Mouse (Mus musculus): ENCODE data around the gene Tex2.
"Not testable (repeated sequence)": the region's sequence is repeated elsewhere in the genome, so short reads cannot be mapped to it uniquely, and the experiment has no call there.

Tex2 gene

DNA sequence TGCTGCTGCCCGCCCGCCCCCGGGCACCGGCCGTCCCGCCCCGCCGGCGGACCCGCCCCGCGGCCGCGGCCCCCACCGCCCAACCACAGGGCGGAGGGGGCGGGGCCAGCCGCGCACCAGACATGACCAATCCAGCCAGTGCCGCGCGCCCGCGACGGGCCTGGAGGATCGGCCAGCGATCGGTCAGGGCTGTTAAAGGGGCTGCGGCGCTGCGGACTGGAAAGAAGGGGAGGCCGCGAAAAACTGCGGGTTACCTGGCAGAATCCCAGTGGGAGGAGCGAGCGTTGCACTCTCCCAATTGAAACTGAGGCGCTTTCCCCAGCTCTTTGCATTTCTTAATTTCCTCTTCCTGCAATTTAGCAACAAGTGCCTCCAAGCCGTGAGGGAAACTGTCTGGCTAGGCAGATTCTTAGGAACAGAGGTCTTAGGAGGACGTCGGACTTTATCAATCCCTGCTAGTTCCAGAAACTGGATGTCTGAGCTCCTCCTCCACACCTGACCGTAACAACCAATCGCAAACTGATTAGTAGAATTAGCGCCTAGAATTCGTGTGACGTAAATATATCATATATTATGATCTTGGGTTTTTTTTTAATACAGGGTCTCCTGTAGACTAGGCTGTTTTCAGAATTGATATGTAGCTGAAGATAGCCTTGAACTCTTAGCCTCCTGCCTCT is at the start of gene Tex2:
Gene Tex2, minus strand, starts transcription at position 463 of the 677 bp plus-strand sequence.
- peak; percentile 97 for DNase-seq (ENCODE audit: low spot score)

GRCm38 (mm10) chr11:106662634-106663407 is 49.6 kb upstream of the Tex2 start:
- no peak for DNase-seq (ENCODE audit: low spot score)

- peak; percentile 55 for DNase-seq (ENCODE audit: low spot score)
Measured at GRCm38 (mm10) chr11:106660453-106661081, 47.3 kb upstream of the Tex2 start.

- peak; percentile 76 for DNase-seq (ENCODE audit: low spot score)
Measured at GRCm38 (mm10) chr11:106659598-106660295, 46.5 kb upstream of the Tex2 start.

DNA sequence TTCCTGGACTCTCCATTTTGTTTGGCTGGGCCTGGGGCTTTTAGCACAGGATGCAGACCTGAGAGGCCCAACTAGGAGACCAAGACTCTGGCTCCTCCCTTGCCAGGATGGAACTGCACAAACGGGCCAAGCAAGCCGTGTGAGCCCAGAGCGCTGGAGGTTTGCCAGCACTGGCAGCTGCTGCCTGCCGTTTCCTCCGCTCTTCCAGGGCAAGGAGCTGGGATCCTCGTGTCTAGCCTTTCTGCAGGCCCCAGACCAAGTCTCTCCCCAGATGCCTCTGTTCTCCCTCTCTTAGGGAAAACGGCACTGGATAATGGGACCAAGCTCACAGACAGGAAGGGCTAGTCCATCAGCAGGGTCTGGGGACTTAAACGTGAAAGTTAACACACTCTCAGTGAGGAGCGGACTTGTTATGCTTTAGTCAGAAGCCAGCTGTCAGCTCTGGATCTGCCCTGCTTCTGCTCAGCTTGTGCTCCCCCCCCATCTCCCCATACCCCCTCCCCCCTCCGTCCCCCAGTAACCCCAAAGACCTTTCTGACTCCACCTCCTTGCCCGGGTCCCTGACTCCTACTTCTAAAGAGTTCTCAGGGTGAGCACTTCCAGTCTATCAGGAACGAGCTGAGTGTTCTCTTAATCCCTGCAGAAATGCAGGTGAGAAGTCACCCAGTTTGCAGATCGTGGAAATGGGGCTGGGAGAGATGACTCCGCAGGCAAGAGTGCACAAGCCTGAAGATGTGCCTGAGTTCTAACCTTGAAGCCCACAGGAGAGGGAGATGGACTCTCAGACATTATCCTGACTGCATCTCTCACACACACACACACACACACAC is 45.0 kb upstream of the Tex2 start:
- DNase-seq (ENCODE audit: low spot score), result peak; percentile 98

DNA sequence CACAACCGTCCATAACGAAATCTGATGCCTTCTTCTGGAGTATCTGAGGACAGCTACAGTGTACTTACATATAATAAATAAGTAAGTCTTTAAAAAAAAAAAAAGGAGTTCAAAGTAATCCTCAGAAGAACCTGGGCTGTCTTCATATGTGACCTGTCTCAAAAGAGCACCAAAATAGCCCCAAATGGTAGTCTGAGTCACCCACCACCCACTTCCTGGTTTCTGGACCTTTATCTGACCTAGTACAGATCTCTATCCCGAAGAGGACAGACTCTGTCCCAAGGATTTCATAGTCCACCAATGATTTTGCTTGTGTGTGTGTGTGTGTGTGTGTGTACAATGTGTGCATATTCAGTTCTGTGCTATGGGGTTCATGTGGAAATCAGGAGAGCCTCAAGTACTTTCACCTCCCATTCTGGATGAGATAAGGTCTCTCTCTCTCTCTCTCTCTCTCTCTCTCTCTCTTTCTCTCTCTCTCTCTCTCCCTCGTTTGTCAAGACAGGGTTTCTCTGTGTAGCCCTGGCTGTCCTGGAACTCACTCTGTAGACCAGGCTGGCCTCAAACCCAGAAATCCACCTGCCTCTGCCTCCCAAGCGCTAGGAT is 43.8 kb upstream of the Tex2 start:
- not testable (repeated sequence) for DNase-seq (ENCODE audit: low spot score)

DNA sequence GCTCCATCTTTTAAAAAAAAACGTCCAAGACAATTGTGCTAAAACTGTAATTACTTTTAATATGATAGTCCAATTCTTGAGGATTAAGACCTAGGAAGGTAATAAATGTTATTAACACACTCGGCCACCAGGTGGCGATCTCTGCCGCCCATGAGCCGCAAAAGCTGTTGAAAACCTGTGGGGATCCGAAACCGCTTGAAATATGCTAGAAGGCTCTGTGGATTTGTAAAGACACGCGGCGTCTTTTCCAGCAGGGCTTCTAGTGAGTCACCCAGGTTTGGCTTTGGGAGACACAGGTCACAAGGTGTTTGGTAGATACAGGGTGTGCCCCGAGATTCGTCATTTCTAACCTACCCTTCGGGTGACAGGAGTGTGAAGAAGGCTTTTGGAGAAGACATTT is 35.1 kb upstream of the Tex2 start:
- DNase-seq (ENCODE audit: low spot score), result peak; percentile 81

GRCm38 (mm10) chr11:106642966-106643637 is 29.9 kb upstream of the Tex2 start:
- no peak for DNase-seq (ENCODE audit: low spot score)

DNA sequence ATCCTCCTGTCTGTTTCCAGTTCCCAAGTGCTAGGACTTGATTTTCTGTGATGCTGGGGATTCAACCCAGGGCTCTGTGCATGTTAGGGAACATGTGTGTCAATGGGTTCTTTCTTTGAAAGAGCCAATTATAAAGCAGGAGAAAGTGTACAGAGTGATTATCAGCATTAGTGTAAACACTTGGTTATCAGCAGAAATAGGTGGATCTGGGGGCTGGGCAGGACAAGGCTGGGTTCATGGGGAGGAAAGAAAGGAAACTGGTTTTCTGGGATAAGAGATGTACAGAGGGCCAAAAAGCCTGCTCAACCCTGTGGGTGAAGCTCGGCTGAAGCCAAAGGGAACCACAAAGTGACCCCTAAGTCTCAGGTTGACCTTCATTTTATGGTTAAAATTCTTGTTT is 28.4 kb upstream of the Tex2 start:
- DNase-seq (ENCODE audit: low spot score), result no peak

GRCm38 (mm10) chr11:106640059-106640458 is 26.8 kb upstream of the Tex2 start:
- DNase-seq (ENCODE audit: low spot score), result no peak

DNA sequence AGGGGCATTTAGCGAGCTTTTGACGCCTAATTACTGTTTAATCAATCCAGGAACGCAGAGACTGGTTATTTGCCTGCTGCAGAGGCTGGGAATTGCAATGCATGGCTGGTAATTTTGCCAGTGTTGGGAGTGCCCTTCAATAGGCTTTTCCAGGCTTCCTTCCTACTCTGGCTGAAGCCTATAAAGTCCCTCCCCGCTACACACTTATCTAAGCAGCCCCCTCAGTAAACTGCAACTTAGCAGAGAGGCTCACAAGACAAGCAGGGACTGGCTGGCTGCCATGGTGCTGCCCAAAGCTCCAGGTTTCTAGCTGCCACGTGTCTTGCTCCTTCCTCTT is 26.1 kb upstream of the Tex2 start:
- no peak for DNase-seq (ENCODE audit: low spot score)

DNA sequence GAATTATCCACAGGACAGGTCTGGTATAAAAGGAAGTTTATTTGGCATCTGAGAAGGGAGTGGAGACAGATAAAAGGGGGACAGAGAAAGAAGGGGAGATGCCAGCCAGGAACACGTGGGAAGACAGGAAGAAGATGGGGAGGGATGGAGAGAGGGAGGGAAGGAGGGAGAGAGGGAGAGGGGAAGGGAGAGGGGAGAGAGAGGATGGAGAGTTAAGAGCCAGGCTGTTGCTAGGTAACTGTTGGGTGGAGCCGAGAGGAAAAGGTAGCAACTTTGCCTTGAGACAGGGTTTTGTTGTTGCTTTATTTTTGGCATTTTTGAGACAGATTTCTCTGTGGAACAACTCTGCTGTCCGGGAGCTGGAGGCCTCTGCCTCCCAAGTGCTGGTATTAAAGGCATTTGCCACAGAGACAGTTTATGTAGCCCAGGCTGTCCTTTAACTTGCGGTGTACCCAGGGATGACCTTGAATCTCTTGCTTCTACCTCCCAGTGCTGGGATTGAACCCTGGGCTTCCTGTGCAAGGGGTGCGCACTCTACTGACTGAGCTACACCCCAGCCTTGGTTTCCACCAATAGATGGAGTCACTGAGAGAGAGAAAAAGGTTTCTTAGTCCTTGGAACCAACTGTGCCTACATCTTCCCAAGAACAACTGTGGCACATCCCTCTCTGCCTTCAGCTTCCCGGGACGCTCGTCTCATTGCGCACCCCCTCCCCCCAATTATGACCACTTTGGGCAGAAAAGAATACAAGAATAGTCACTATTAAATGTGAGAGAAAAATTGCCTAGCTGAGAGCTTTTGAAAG is 25.5 kb upstream of the Tex2 start:
- DNase-seq (ENCODE audit: low spot score), result no peak

GRCm38 (mm10) chr11:106637754-106638153 is 24.5 kb upstream of the Tex2 start:
- DNase-seq (ENCODE audit: low spot score), result no peak

GRCm38 (mm10) chr11:106635946-106636345 is 22.7 kb upstream of the Tex2 start:
- no peak for DNase-seq (ENCODE audit: low spot score)

DNA sequence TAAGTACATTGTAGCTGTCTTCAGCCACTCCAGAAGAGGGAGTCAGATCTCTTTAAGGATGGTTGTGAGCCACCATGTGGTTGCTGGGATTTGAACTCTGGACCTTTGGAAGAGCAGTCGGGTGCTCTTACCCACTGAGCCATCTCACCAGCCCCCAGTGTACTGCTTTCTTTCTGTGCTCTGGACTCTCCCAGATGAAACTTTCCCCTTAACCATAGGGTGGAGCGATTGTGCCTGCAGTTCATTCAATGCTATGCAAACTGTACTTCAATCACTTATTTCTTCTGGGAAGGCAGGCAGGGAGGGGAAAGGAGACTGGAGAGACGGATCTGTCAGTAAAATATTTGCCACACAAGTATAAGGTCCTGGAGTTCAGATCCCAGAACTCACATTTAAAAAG is 21.0 kb upstream of the Tex2 start:
- DNase-seq (ENCODE audit: low spot score), result not testable (repeated sequence)

DNA sequence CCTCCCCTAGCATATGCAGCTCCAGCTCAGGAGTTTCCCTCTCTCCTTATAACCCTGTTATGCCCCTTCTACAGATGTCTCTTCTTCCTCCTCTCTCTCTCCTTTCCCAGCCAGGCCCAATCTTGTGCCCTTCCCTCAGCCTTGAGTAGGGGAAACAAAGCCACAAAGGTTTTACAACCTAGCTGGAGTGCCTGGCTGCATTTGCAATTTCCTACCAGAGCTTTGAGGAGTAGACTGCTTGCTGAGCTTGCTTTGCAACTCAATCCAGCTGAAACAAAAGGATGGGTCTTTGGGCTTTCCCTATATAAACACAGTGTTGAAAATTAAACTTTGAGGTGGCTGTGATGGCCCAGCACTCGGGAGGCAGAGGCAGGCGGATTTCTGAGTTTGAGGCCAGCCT is 20.2 kb upstream of the Tex2 start:
- no peak for DNase-seq (ENCODE audit: low spot score)

DNA sequence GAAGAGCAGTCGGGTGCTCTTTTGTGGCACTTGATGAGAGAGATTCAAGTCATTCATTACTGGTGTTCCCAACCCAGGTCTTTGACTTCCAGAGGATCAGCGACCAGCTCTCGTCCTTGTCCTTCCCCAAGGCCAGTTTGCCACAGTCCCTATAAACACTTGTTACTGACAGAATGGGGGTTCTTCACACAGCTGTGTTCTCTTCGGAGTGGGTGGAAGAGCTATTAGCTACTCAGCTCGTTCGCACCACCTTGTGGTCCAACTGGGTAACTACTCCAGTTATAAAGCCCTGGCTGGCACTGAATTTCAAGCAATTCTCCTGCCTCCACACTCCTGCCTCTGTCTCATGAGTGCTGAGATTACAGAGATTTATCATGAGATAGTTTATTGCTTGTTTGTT is 14.5 kb upstream of the Tex2 start:
- peak; percentile 81 for DNase-seq (ENCODE audit: low spot score)

DNA sequence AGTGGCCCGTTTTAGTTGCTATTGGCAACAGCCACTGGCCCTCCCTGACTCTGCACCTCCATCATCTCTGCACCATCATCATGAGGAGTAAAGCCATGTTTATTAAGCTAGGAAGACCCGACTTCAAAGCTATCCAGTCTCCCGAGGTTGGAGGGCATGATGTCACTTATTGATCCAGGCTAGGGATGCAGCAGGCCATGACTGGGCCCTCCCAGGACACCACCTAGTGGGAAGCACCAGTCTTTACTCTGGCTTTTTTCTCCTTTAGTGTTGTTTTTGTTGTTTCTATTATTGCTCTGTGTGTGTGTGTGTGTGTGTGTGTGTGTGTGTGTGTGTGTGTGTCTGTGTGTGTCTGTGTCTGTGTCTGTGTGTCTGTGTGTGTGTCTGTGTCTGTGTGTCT is 12.4 kb upstream of the Tex2 start:
- no peak for DNase-seq (ENCODE audit: low spot score)

DNA sequence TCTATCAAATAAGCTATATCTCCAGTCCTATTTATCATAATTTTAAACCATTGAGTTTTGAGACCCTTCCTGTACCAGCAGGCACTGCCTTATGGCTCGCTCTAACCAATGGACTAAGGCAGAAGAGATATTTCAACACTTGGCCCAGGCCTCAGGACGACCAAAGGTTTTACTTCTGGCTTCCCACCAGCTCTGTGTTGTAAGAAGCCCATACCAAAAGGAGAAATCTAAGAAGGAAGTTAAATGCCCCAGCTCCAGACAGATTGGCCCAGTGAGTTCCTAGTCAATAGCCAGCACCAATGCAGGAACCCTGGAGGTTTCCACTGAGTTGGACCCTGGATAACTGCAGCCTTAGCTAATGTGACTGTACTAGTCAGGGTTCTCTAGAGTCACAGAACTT is 10.4 kb upstream of the Tex2 start:
- DNase-seq (ENCODE audit: low spot score), result peak; percentile 89

GRCm38 (mm10) chr11:106622056-106622455 is 8.8 kb upstream of the Tex2 start:
- DNase-seq (ENCODE audit: low spot score), result no peak

All from adipocyte (in vitro differentiated cells).